Mouse (Mus musculus) neural tube, embryonic 15.5 days (tissue): Measurements from ENCODE around the gene Nploc4. TPM values are rescaled to one million over a fixed set of nuclear protein-coding genes. Genes with fewer than 3 reads are reported as not detected.

Experiments
- ATAC-seq: fragments of 200-750 bp; cut with Nextera tagmentation; 2 replicates; pipeline ENCODE4 v1.8.0; 2017; ENCODE audit warnings: mild to moderate bottlenecking, moderate TSS enrichment, moderate library complexity; ENCODE audit not compliant: low FRiP score
- H3K27ac ChIP-seq: fragments of 300-500 bp; sonication (generic); replicated peaks from 2 replicates; pipeline ENCODE4 v1.5.1; 2015; ENCODE audit warnings: mild to moderate bottlenecking, inconsistent platforms
- H3K27me3 ChIP-seq: fragments of 300-500 bp; sonication (generic); replicated peaks from 2 replicates; pipeline ENCODE4 v1.6.1; 2015; ENCODE audit warnings: inconsistent platforms
- H3K36me3 ChIP-seq: fragments of 300-500 bp; sonication (generic); 2 replicates; pipeline ENCODE4 v1.6.1; 2015; ENCODE audit warnings: inconsistent platforms
- H3K4me1 ChIP-seq: fragments of 300-500 bp; sonication (generic); 2 replicates; pipeline ENCODE4 v1.6.1; 2015; ENCODE audit warnings: inconsistent platforms
- H3K4me2 ChIP-seq: fragments of 300-500 bp; sonication (generic); 2 replicates; pipeline ENCODE4 v1.6.1; 2015; ENCODE audit warnings: inconsistent platforms, mild to moderate bottlenecking, moderate library complexity
- H3K4me3 ChIP-seq: fragments of 300-500 bp; sonication (generic); replicated peaks from 2 replicates; pipeline ENCODE4 v1.5.1; 2015; ENCODE audit warnings: mild to moderate bottlenecking, inconsistent platforms
- H3K9ac ChIP-seq: fragments of 300-500 bp; sonication (generic); replicated peaks from 2 replicates; pipeline ENCODE4 v1.6.1; 2015; ENCODE audit warnings: mild to moderate bottlenecking, inconsistent platforms
- H3K9me3 ChIP-seq: fragments of 300-500 bp; sonication (generic); replicated peaks from 2 replicates; pipeline ENCODE4 v1.6.1; 2016; ENCODE audit warnings: inconsistent platforms
- WGBS: fragments of 180-500 bp; shearing (Covaris S2); methylation state at CpG from one replicate; pipeline ENCODE4 v1.1.7; 2015; ENCODE audit warnings: mixed read lengths; 5-methylcytosine and 5-hydroxymethylcytosine counted together
- polyA plus RNA-seq: library from polyadenylated mRNA; unstranded; fragments of >200 nt; fragmentation: Nextera tagmentation; extraction: Ambion mirVana; gene quantifications from 2 replicates; pipeline ENCODE4 v1.2.1, GENCODE M21; 2015

Nploc4 gene
- polyA plus RNA-seq = 30.2 and 32.6 TPM in 2 replicates

GRCm38 (mm10) chr11:120437152-120437856 is at the start of gene Nploc4:
Gene Nploc4, minus strand, starts transcription at chr11:120437708.
- Histone ChIP-seq H3K9me3 (no peaks in the 10 kb centered on the region), H3K4me1 (peaks cover 21% of the 10 kb centered on the region), H3K27ac (peak within 1 kb of the TSS; percentile 85), H3K9ac (peak within 1 kb of the TSS; percentile 99), H3K4me2 (peak within 1 kb of the TSS; percentile 86), H3K36me3 (peaks cover 23% of the 10 kb centered on the region), H3K4me3 (peak within 1 kb of the TSS; percentile 95), H3K27me3 (no peaks in the 10 kb centered on the region)
- ATAC-seq = peak; percentile 79
- under 1% methylated on average over 70 of the region's 77 CpGs for WGBS

- peak overlapping the region; percentile 95 for H3K4me3 ChIP-seq
- no peak for ATAC-seq
- no peaks in the 10 kb centered on the region for H3K27me3 ChIP-seq
- peak overlapping the region; percentile 79 for H3K4me2 ChIP-seq
- peak overlapping the region; percentile 86 for H3K9ac ChIP-seq
- peaks cover 26% of the 10 kb centered on the region for H3K4me1 ChIP-seq
- peaks cover 61% of the 10 kb centered on the region for H3K36me3 ChIP-seq
- H3K27ac ChIP-seq = peak overlapping the region; percentile 91; the same call in 1 of the 2 replicates
- WGBS = 11% methylated on average over 10 of the region's 10 CpGs
- H3K9me3 ChIP-seq = no peaks in the 10 kb centered on the region
These were observed 47.7 kb upstream of the Nploc4 start for GRCm38 (mm10) chr11:120485251-120485650.

- WGBS = under 1% methylated on average over 56 of the region's 60 CpGs
- H3K36me3 ChIP-seq = peaks cover 68% of the 10 kb centered on the region
These were observed 46.9 kb upstream of the Nploc4 start, which contains the start of gene Mrpl12 for GRCm38 (mm10) chr11:120484265-120484981. Gene Mrpl12, plus strand, starts transcription at chr11:120484613.

GRCm38 (mm10) chr11:120483448-120483934 is 46.0 kb upstream of the Nploc4 start:
- H3K36me3 ChIP-seq = peaks cover 69% of the 10 kb centered on the region
- no peaks in the 10 kb centered on the region for H3K27me3 ChIP-seq
- 89% methylated on average over 7 of the region's 7 CpGs for WGBS
- H3K9ac ChIP-seq = peak overlapping the region; percentile 86
- peak overlapping the region; percentile 79 for H3K4me2 ChIP-seq
- no peaks in the 10 kb centered on the region for H3K9me3 ChIP-seq
- peaks cover 20% of the 10 kb centered on the region for H3K4me1 ChIP-seq
- ATAC-seq = no peak
- peak overlapping the region; percentile 95 for H3K4me3 ChIP-seq
- peak overlapping the region; percentile 91; the same call in 1 of the 2 replicates for H3K27ac ChIP-seq

More at GRCm38 (mm10) chr11:120484265-120484981, 46.9 kb upstream of the Nploc4 start, which contains the start of gene Mrpl12:
- no peaks in the 10 kb centered on the region for H3K27me3 ChIP-seq
- peak; percentile 97 for ATAC-seq
- no peaks in the 10 kb centered on the region for H3K9me3 ChIP-seq
- H3K4me2 ChIP-seq = peak within 1 kb of the TSS; percentile 79
- H3K27ac ChIP-seq = peak within 1 kb of the TSS; percentile 91
- H3K4me3 ChIP-seq = peak within 1 kb of the TSS; percentile 95
- H3K4me1 ChIP-seq = peaks cover 21% of the 10 kb centered on the region
- peak within 1 kb of the TSS; percentile 86 for H3K9ac ChIP-seq

GRCm38 (mm10) chr11:120472052-120472451 is 34.5 kb upstream of the Nploc4 start:
- Histone ChIP-seq H3K9ac (no peak overlapping the region), H3K4me3 (no peak overlapping the region), H3K9me3 (no peaks in the 10 kb centered on the region), H3K27ac (no peak overlapping the region), H3K4me2 (no peak overlapping the region), H3K4me1 (peaks cover 18% of the 10 kb centered on the region), H3K27me3 (no peaks in the 10 kb centered on the region), H3K36me3 (peaks cover 76% of the 10 kb centered on the region)
- WGBS = over 99% methylated on average over 6 of the region's 6 CpGs
- ATAC-seq = no peak

GRCm38 (mm10) chr11:120467736-120468092 is 30.2 kb upstream of the Nploc4 start:
- Histone ChIP-seq H3K4me1 (peaks cover 33% of the 10 kb centered on the region), H3K9me3 (no peaks in the 10 kb centered on the region), H3K27ac (peak overlapping the region; percentile 78), H3K9ac (peak overlapping the region; percentile 96), H3K4me2 (peak overlapping the region; percentile 93), H3K27me3 (no peaks in the 10 kb centered on the region), H3K36me3 (peaks cover 60% of the 10 kb centered on the region), H3K4me3 (peak overlapping the region; percentile 97)
- WGBS = 1% methylated on average over 33 of the region's 33 CpGs
- ATAC-seq = no peak; the same call in 1 of the 2 replicates

GRCm38 (mm10) chr11:120467051-120467735 is 29.7 kb upstream of the Nploc4 start, which contains the start of gene Arl16:
Gene Arl16, minus strand, starts transcription at chr11:120467607.
- H3K9ac ChIP-seq = peak within 1 kb of the TSS; percentile 96
- H3K27me3 ChIP-seq = no peaks in the 10 kb centered on the region
- H3K36me3 ChIP-seq = peaks cover 60% of the 10 kb centered on the region
- peak; percentile 100 for ATAC-seq
- peaks cover 33% of the 10 kb centered on the region for H3K4me1 ChIP-seq
- under 1% methylated on average over 53 of the region's 54 CpGs for WGBS
- H3K9me3 ChIP-seq = no peaks in the 10 kb centered on the region
- H3K4me2 ChIP-seq = peak within 1 kb of the TSS; percentile 93
- H3K4me3 ChIP-seq = peak within 1 kb of the TSS; percentile 97
- H3K27ac ChIP-seq = peak within 1 kb of the TSS; percentile 91

- Histone ChIP-seq H3K9ac (no peak overlapping the region), H3K36me3 (peaks cover 59% of the 10 kb centered on the region), H3K9me3 (no peaks in the 10 kb centered on the region), H3K4me2 (peak overlapping the region; percentile 93; the same call in 1 of the 2 replicates), H3K27ac (no peak overlapping the region), H3K4me1 (peaks cover 38% of the 10 kb centered on the region), H3K4me3 (no peak overlapping the region), H3K27me3 (no peaks in the 10 kb centered on the region)
- 95% methylated on average over 4 of the region's 4 CpGs for whole genome bisulfite sequencing
- ATAC-seq = no peak
These were observed 28.0 kb upstream of the Nploc4 start for GRCm38 (mm10) chr11:120465521-120465920.

- H3K9ac ChIP-seq = no peak overlapping the region
- H3K36me3 ChIP-seq = peaks cover 55% of the 10 kb centered on the region
- H3K4me3 ChIP-seq = no peak overlapping the region
- no peak for ATAC-seq
- no peaks in the 10 kb centered on the region for H3K27me3 ChIP-seq
- H3K9me3 ChIP-seq = no peaks in the 10 kb centered on the region
- no peak overlapping the region for H3K27ac ChIP-seq
- no peak overlapping the region for H3K4me2 ChIP-seq
- peaks cover 41% of the 10 kb centered on the region for H3K4me1 ChIP-seq
- 94% methylated on average over 5 of the region's 5 CpGs for WGBS
These were observed 26.9 kb upstream of the Nploc4 start for GRCm38 (mm10) chr11:120464365-120464764.

GRCm38 (mm10) chr11:120463536-120463935 is 26.0 kb upstream of the Nploc4 start:
- WGBS = 86% methylated on average over 2 of the region's 2 CpGs
- H3K27ac ChIP-seq = no peak overlapping the region
- peaks cover 52% of the 10 kb centered on the region for H3K36me3 ChIP-seq

More at GRCm38 (mm10) chr11:120463536-120463935, 26.0 kb upstream of the Nploc4 start:
- no peak for ATAC-seq
- Histone ChIP-seq H3K27me3 (no peaks in the 10 kb centered on the region), H3K4me2 (no peak overlapping the region), H3K4me1 (peaks cover 42% of the 10 kb centered on the region), H3K9me3 (no peaks in the 10 kb centered on the region), H3K9ac (no peak overlapping the region), H3K4me3 (no peak overlapping the region)
